Mouse (Mus musculus): ENCODE measurements around the gene Suds3.

Gene Suds3

GRCm38 (mm10) chr5:117060484-117061130 lies 55.3 kb downstream of the Suds3 start:
- DNase-seq (ENCODE audit: extremely low read depth, low read depth, low spot score), result no peak

DNA sequence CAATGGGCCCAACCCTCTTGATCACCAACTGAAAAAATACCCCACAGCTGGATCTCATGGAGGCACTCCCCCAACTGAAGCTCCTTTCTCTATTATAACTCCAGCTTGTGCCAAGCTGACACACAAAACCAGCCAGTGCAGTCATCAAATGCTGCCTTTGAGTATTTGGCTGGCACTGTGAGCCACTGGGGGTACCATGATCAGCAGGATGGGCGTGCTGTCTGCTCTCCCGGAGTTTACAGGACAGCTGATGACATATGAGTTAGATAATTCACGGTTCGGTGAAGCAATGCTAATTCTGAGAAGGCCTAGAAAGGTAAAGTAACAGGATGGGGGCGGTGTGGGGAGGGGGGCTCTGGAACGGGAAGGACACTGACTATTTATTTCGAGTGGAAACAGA lies 66.0 kb downstream of the Suds3 start:
- no peak for DNase-seq (ENCODE audit: extremely low read depth, low read depth, low spot score)

GRCm38 (mm10) chr5:117045101-117045500 lies 70.8 kb downstream of the Suds3 start:
- no peak for DNase-seq (ENCODE audit: extremely low read depth, low read depth, low spot score)

DNA sequence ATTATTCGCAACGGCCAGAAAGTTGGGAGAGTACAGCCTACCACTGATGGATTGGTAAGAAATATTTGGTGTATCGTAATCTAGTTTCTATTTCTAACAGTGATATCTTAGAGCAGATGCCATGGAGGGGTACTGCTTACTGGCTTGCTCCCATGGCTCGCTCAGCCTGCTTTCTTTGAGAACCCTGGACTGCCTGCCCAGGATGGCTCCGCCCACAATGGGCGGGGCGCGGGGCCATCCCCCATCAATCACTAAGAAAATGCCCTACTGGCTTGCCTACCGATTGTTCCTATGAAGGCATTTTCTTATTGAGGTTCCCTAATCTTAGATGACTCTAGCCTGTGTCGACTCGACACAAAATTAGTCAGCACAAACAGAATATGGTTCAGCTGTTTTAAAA lies 73.3 kb downstream of the Suds3 start:
- no peak for DNase-seq (ENCODE audit: extremely low read depth, low read depth, low spot score)
